Mouse (Mus musculus) ES-E14 (cell line): ENCODE measurements around the gene Rpl36-ps4.
"Not testable (repeated sequence)": the region's sequence is repeated elsewhere in the genome, so short reads cannot be mapped to it uniquely, and the experiment has no call there.

Source experiments
- HCFC1 ChIP-seq: IDR thresholded peaks from 2 replicates; pipeline ENCODE4 v1.6.1; 2012; ENCODE audit warnings: low read length, inconsistent platforms, borderline replicate concordance; ENCODE audit not compliant: insufficient read depth
- MAFK ChIP-seq: IDR thresholded peaks from 2 replicates; pipeline ENCODE4 v1.6.1; 2014; ENCODE audit warnings: mild to moderate bottlenecking, low read depth, low read length, inconsistent platforms; ENCODE audit not compliant: insufficient read depth
- ZC3H11A ChIP-seq: IDR thresholded peaks from 2 replicates; pipeline ENCODE4 v1.6.1; 2012; ENCODE audit warnings: low read depth, mild to moderate bottlenecking, inconsistent platforms, low read length, borderline replicate concordance
- ZNF384 ChIP-seq: IDR thresholded peaks from 2 replicates; pipeline ENCODE4 v1.6.1; 2012; ENCODE audit warnings: low read depth, low read length, inconsistent platforms

GRCm38 (mm10) chr17:87959406-87959805 is 38.6 kb downstream of the Rpl36-ps4 start:
- TF ChIP-seq MAFK, ZC3H11A, HCFC1, ZNF384: not testable (repeated sequence)
